ENCODE assay signal across 8 mouse cellular contexts in the genomic region with DNA sequence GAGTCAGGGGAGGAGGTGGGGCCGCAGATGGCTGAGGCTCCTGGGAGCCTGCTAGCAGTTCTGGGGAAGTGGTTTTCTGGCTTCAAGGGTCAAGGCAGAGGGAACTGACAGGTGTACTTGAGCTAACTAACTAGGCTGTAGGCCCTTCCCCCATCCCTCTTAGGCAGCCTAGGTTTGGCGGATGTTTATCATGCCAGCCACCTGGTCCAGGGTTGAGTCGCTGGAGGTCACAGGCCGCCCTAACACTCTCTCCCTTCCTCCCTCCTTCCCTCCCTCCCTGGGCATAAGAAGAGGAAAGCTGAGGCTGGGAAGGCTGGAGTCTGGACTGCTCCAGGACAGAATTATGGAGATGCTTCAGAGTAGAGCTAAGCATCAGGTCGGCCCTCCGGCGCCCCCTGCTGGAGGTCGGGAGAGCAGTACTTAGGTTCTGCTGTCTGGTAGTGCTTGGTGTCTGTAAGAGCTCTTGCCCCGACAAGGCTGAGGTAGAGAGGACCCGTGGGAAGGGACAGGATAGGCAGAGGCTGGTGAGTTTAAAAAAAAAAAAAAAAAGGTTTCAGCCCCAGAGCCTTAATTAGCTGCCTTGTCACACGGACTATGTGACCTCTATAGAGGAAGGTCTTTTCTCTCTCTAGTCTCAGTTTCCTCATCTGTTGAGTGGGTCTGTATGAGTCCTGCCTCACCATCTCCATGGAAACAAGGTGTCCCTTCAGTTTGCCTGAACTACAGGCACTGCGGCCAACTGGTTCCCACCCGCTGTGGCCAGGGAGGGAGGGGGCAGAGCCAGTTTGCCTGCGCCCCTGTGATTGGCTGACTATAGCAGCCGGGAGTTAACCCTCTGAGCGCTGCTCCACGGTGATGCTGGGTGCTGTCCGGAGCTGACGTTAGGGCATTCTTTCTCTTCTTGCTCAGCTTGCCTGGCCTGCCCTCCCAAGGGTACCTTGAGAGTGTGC. TPM values are rescaled to one million over a fixed set of nuclear protein-coding genes. Genes with fewer than 3 reads are reported as not detected.
DNase-seq lines count a peak whose midpoint lies in the region; ATAC-seq and TF ChIP-seq lines count a peak whose summit lies in the region.

No protein-coding gene starts in this region.

- DNase-seq in c-Kit-positive CD71-positive TER-119-positive erythroid progenitor cells, embryonic 14.5 days (ENCODE audit: low spot score) = peak; percentile 88
- DNase-seq in heart, postnatal 0 days (ENCODE audit: low spot score) = peak; percentile 85
- peak; percentile 92 to 98 for DNase-seq in kidney, postnatal 36 days
- peak; percentile 90 for DNase-seq in neural tube, embryonic 10.5 days (ENCODE audit: extremely low spot score, low spot score)

- TF ChIP-seq EP300 in heart, postnatal 0 days (IDR thresholded peaks at IDR 0.05; ENCODE audit: low read depth) = no peak

- WGBS in forebrain, embryonic 12.5 days = 10% methylated on average over 19 of the region's 19 CpGs
- 7% methylated on average over 19 of the region's 19 CpGs for WGBS in heart, postnatal 0 days
- 2% methylated on average over 19 of the region's 19 CpGs for WGBS in liver, embryonic 15.5 days (ENCODE audit: insufficient replicate concordance)
- 4% methylated on average over 19 of the region's 19 CpGs for WGBS in stomach, embryonic 16.5 days

- peaks cover 83% of the 10 kb centered on the region for H3K36me3 ChIP-seq in E14TG2a.4 (ENCODE audit: insufficient read depth, low read length)
- peaks cover 87% of the 10 kb centered on the region for H3K36me3 ChIP-seq in forebrain, embryonic 12.5 days (replicated peaks)
- H3K36me3 ChIP-seq in heart, postnatal 0 days (replicated peaks; ENCODE audit: control insufficient read depth, insufficient read depth, low read length) = peaks cover 69% of the 10 kb centered on the region
- H3K36me3 ChIP-seq in liver, embryonic 15.5 days (replicated peaks) = peaks cover 92% of the 10 kb centered on the region
- H3K36me3 ChIP-seq in stomach, embryonic 16.5 days (ENCODE audit: control insufficient read depth, insufficient read depth, low read length) = peaks cover 42% of the 10 kb centered on the region

- TF ChIP-seq CTCF in E14TG2a.4 (conservative IDR thresholded peaks at IDR 0.05; ENCODE audit: low read length) = peak; percentile 85
- peak; percentile 92 for TF ChIP-seq CTCF in heart, postnatal 0 days (IDR thresholded peaks at IDR 0.05; ENCODE audit: low read depth)

- peak overlapping the region; percentile 26; the same call in 1 of the 2 replicates for H3K27ac ChIP-seq in forebrain, embryonic 12.5 days
- peak overlapping the region; percentile 49; the same call in 1 of the 2 replicates for H3K27ac ChIP-seq in heart, postnatal 0 days (ENCODE audit: low read depth)
- peak overlapping the region; percentile 79 for H3K27ac ChIP-seq in liver, embryonic 15.5 days (replicated peaks)
- no peak overlapping the region; the same call in 1 of the 2 replicates for H3K27ac ChIP-seq in stomach, embryonic 16.5 days (ENCODE audit: low read length)

- ATAC-seq in forebrain, embryonic 12.5 days (ENCODE audit: low FRiP score) = peak; percentile 85
- peak; percentile 87 for ATAC-seq in heart, postnatal 0 days (ENCODE audit: insufficient read depth, low read depth)
- peak; percentile 85 for ATAC-seq in liver, embryonic 15.5 days (ENCODE audit: insufficient read depth)
- peak; percentile 78 for ATAC-seq in stomach, embryonic 16.5 days (ENCODE audit: insufficient read depth, low FRiP score)

- H3K4me2 ChIP-seq in forebrain, embryonic 12.5 days = peak overlapping the region; percentile 52
- H3K4me2 ChIP-seq in heart, postnatal 0 days (ENCODE audit: low read depth, low read length) = peak overlapping the region; percentile 47
- H3K4me2 ChIP-seq in liver, embryonic 15.5 days = peak overlapping the region; percentile 72
- H3K4me2 ChIP-seq in stomach, embryonic 16.5 days (ENCODE audit: low read depth, low read length) = peak overlapping the region; percentile 66

- peak overlapping the region; percentile 77 for H3K4me3 ChIP-seq in E14TG2a.4 (replicated peaks; ENCODE audit: low read length)
- peak overlapping the region; percentile 35 for H3K4me3 ChIP-seq in forebrain, embryonic 12.5 days (replicated peaks)
- peak overlapping the region; percentile 27 for H3K4me3 ChIP-seq in heart, postnatal 0 days (ENCODE audit: low read depth, low read length)
- peak overlapping the region; percentile 51 for H3K4me3 ChIP-seq in liver, embryonic 15.5 days (replicated peaks)
- H3K4me3 ChIP-seq in stomach, embryonic 16.5 days (replicated peaks; ENCODE audit: low read length) = peak overlapping the region; percentile 44

- peaks cover 12% of the 10 kb centered on the region; the same call in 1 of the 2 replicates for H3K27me3 ChIP-seq in E14TG2a.4 (ENCODE audit: insufficient read depth, low read length)
- H3K27me3 ChIP-seq in forebrain, embryonic 12.5 days = no peaks in the 10 kb centered on the region
- no peaks in the 10 kb centered on the region for H3K27me3 ChIP-seq in heart, postnatal 0 days (ENCODE audit: control insufficient read depth, insufficient read depth, low read length)
- no peaks in the 10 kb centered on the region for H3K27me3 ChIP-seq in liver, embryonic 15.5 days
- no peaks in the 10 kb centered on the region for H3K27me3 ChIP-seq in stomach, embryonic 16.5 days (ENCODE audit: control insufficient read depth, insufficient read depth, low read length)

- peak overlapping the region; percentile 54 for H3K9ac ChIP-seq in forebrain, embryonic 12.5 days
- no peak overlapping the region for H3K9ac ChIP-seq in heart, postnatal 0 days (replicated peaks; ENCODE audit: low read depth, low read length)
- peak overlapping the region; percentile 41 for H3K9ac ChIP-seq in liver, embryonic 15.5 days
- H3K9ac ChIP-seq in stomach, embryonic 16.5 days (ENCODE audit: low read length) = peak overlapping the region; percentile 63

- H3K9me3 ChIP-seq in E14TG2a.4 (ENCODE audit: low read length) = no peaks in the 10 kb centered on the region
- no peaks in the 10 kb centered on the region for H3K9me3 ChIP-seq in forebrain, embryonic 12.5 days
- H3K9me3 ChIP-seq in heart, postnatal 0 days (replicated peaks; ENCODE audit: control insufficient read depth, low read length) = no peaks in the 10 kb centered on the region
- H3K9me3 ChIP-seq in liver, embryonic 15.5 days (replicated peaks) = no peaks in the 10 kb centered on the region
- no peaks in the 10 kb centered on the region for H3K9me3 ChIP-seq in stomach, embryonic 16.5 days (replicated peaks; ENCODE audit: control insufficient read depth, low read length)

- peaks cover 98% of the 10 kb centered on the region for H3K4me1 ChIP-seq in E14TG2a.4 (replicated peaks; ENCODE audit: low read depth, low read length)
- H3K4me1 ChIP-seq in forebrain, embryonic 12.5 days = peaks cover 61% of the 10 kb centered on the region
- H3K4me1 ChIP-seq in heart, postnatal 0 days (ENCODE audit: control insufficient read depth, insufficient read depth) = peaks cover 33% of the 10 kb centered on the region
- peaks cover 81% of the 10 kb centered on the region for H3K4me1 ChIP-seq in liver, embryonic 15.5 days (replicated peaks)
- peaks cover 44% of the 10 kb centered on the region for H3K4me1 ChIP-seq in stomach, embryonic 16.5 days (ENCODE audit: control insufficient read depth, insufficient read depth, low read length)

RNA-seq across cellular contexts. Expression of a gene that starts 7.7 kb away (rescaled TPM):
- 13.1 and 13.6 TPM in 2 replicates for polyA plus RNA-seq in forebrain, embryonic 12.5 days (2016; fragmentation: Nextera tagmentation; extraction: Ambion mirVana)
- total RNA-seq in heart, postnatal 0 days (2014; rRNA removed; ENCODE audit: low replicate concordance) = 5.5 and 6.1 TPM in 2 replicates
- 4.9 and 5.1 TPM in 2 replicates for polyA plus RNA-seq in heart, postnatal 0 days (2015; fragmentation: Nextera tagmentation; extraction: Ambion mirVana)
- polyA plus RNA-seq in liver, embryonic 15.5 days (2015; fragmentation: Nextera tagmentation; extraction: Ambion mirVana) = 3.9 and 4.2 TPM in 2 replicates
- 6.7 and 7.7 TPM in 2 replicates for polyA plus RNA-seq in stomach, embryonic 16.5 days (2015; fragmentation: Nextera tagmentation; extraction: Ambion mirVana)

RNA-seq across cellular contexts. Expression of a gene that starts 17.2 kb away (rescaled TPM):
- polyA plus RNA-seq in forebrain, embryonic 12.5 days (2016; fragmentation: Nextera tagmentation; extraction: Ambion mirVana) = 1.9 and 2.8 TPM in 2 replicates
- 1.4 and 2.1 TPM in 2 replicates for total RNA-seq in heart, postnatal 0 days (2014; rRNA removed; ENCODE audit: low replicate concordance)
- 0.71 and 1.1 TPM in 2 replicates for polyA plus RNA-seq in heart, postnatal 0 days (2015; fragmentation: Nextera tagmentation; extraction: Ambion mirVana)
- polyA plus RNA-seq in liver, embryonic 15.5 days (2015; fragmentation: Nextera tagmentation; extraction: Ambion mirVana) = 1.7 and 2.1 TPM in 2 replicates
- polyA plus RNA-seq in stomach, embryonic 16.5 days (2015; fragmentation: Nextera tagmentation; extraction: Ambion mirVana) = 2.6 and 3.7 TPM in 2 replicates

RNA-seq across cellular contexts. Expression of a gene that starts 19.5 kb away (rescaled TPM):
- 66.5 and 71.6 TPM in 2 replicates for polyA plus RNA-seq in forebrain, embryonic 12.5 days (2016; fragmentation: Nextera tagmentation; extraction: Ambion mirVana)
- 11.2 and 19.5 TPM in 2 replicates for total RNA-seq in heart, postnatal 0 days (2014; rRNA removed; ENCODE audit: low replicate concordance)
- 54.0 and 54.9 TPM in 2 replicates for polyA plus RNA-seq in heart, postnatal 0 days (2015; fragmentation: Nextera tagmentation; extraction: Ambion mirVana)
- polyA plus RNA-seq in liver, embryonic 15.5 days (2015; fragmentation: Nextera tagmentation; extraction: Ambion mirVana) = 70.1 and 77.2 TPM in 2 replicates
- polyA plus RNA-seq in stomach, embryonic 16.5 days (2015; fragmentation: Nextera tagmentation; extraction: Ambion mirVana) = 67.5 and 71.0 TPM in 2 replicates

RNA-seq across cellular contexts. Expression of a gene that starts 32.8 kb away (rescaled TPM):
- polyA plus RNA-seq in forebrain, embryonic 12.5 days (2016; fragmentation: Nextera tagmentation; extraction: Ambion mirVana) = not detected in 2 replicates
- 0.43 and 0.92 TPM in 2 replicates for total RNA-seq in heart, postnatal 0 days (2014; rRNA removed; ENCODE audit: low replicate concordance)
- polyA plus RNA-seq in heart, postnatal 0 days (2015; fragmentation: Nextera tagmentation; extraction: Ambion mirVana) = not detected in 2 replicates
- polyA plus RNA-seq in liver, embryonic 15.5 days (2015; fragmentation: Nextera tagmentation; extraction: Ambion mirVana) = 61.7 and 87.5 TPM in 2 replicates
- 3.3 and 4.1 TPM in 2 replicates for polyA plus RNA-seq in stomach, embryonic 16.5 days (2015; fragmentation: Nextera tagmentation; extraction: Ambion mirVana)

Comparison
In these comparisons a context has a peak if more than half of its experiments do, and no peak if none do; other contexts are left out.
1. H3K4me3 ChIP-seq: peak in every context shown above with its lines; median percentile 77 in E14TG2a.4; 51 in liver, embryonic 15.5 days; 44 in stomach, embryonic 16.5 days; 35 in forebrain, embryonic 12.5 days; 27 in heart, postnatal 0 days.